Mouse (Mus musculus) adrenal gland (tissue): ENCODE results near the gene Cct5.

Source experiments
- intact Hi-C: fragments of 180-260 bp; cut with DNase I; formaldehyde crosslinking; loops from one replicate; pipeline ENCODE4 v1.15.1; 2025

Gene Cct5

DNA sequence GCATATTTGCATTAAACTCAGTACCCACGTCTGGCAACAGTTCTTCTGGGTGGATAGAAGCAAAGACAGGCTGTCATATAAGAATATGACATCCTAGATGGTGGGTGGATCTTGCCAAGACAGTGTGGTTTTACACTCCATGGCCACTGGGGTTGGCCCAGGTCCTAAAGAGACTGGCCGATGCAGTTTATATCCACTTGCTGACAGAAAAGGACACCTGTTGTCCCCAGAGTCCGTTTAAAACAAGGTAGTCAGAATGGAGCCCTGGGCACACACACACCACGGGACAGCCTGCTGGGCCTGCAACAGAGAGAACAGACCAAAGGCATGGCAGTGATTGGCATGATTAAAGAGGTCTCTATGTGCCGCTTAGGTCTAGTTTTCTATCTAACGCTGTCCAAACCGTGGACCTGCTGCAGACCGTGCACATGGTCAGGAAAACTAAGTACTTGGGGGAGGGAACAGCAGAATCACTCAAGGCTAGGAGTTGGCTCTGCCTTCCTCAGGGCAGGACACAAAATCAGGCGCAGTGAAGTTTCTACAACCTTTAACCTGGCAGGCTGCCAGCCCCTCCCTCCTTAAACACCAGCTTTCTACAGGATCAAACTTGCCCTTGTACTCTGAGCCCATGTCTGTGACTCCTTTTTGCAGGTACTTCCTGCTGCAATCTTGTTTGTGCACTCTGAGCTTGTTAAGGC is 32.1 kb downstream of the Cct5 start:
- intact Hi-C loops: loop anchor here (2.0 kb wide), 1 partner anchor 39 kb away; the partner anchor contains the start of gene March6

- intact Hi-C loops: loop anchor here (2.0 kb wide), 1 partner anchor 38 kb away; the partner anchor contains the start of gene March6
These were observed 33.0 kb downstream of the Cct5 start for GRCm38 (mm10) chr15:31568581-31568996.

- intact Hi-C loops: no loop called here
These were observed 34.2 kb downstream of the Cct5 start for GRCm38 (mm10) chr15:31567431-31567830.

DNA sequence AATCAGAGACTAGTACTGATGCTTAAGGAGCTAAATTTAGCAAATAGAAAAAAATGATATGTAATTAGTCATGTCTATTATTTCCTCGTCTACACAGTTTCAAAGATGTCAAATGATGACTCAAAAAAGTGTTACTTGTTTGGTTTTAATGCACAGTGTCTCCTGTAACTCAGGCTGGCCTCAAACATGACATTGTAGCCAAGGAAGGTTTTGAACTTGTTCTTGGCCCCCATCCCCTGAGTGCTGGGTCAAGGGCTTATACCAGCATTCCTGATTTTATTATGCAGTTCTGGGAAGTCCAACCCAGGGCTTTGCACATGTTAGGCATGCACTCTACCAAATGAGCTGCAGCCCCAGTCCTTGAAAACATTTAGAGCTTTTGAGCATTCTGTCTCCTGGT is 35.8 kb downstream of the Cct5 start:
- intact Hi-C loops: no loop called here

DNA sequence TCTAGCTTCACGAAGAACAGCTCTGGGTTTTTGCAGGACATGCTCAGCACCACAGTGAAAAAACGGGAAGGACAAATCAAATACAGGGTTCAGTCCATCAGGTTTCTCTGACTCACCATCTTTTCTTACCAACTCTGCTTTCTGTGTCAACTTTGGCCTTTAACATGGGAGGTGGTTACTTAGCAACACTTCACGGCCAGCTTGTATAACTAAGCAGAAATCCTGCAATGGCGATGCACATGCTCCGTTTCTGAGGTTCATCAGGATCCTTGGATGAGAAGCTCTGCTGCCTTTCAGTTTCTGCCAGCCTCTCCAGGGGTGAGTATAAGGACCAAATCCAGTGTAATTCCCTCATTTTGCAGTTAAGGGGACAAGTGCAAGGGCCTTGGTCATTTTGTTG is 36.4 kb downstream of the Cct5 start, which contains the start of gene Cmbl:
Gene Cmbl, plus strand, starts transcription at position 206 of the 400 bp plus-strand sequence.
- intact Hi-C loops: no loop called here

GRCm38 (mm10) chr15:31563577-31564546 is 37.7 kb downstream of the Cct5 start:
- intact Hi-C loops: no loop called here

DNA sequence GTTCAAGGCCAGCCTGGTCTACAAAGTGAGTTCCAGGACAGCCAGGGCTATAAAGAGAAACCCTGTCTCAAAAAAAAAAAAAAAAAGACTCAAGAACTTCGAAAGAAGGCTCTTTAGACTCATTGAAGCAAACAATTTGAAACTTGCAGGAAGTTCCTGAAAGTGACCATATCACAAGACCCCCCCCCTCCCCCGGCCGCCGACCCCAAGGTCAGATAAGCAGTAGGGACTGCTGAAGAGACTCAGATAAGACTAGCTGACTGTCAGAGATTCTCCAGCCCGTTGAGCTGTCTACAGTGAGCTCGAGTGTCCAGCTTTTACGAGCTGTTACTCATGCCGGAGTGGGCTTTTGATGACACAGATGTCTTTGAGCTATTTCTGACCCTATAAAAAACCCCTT is 38.8 kb downstream of the Cct5 start:
- intact Hi-C loops: no loop called here

- intact Hi-C loops: no loop called here
These were observed 39.6 kb downstream of the Cct5 start for GRCm38 (mm10) chr15:31561976-31562375.

- intact Hi-C loops: no loop called here
These were observed 40.2 kb downstream of the Cct5 start for GRCm38 (mm10) chr15:31561390-31561789.

GRCm38 (mm10) chr15:31554855-31555254 is 46.7 kb downstream of the Cct5 start:
- intact Hi-C loops: no loop called here

- intact Hi-C loops: no loop called here
These were observed 51.2 kb downstream of the Cct5 start for GRCm38 (mm10) chr15:31550381-31550780.

- intact Hi-C loops: no loop called here
These were observed 54.2 kb downstream of the Cct5 start for GRCm38 (mm10) chr15:31547421-31547820.

GRCm38 (mm10) chr15:31546291-31546690 is 55.3 kb downstream of the Cct5 start:
- intact Hi-C loops: no loop called here

- intact Hi-C loops: no loop called here
These were observed 56.5 kb downstream of the Cct5 start for GRCm38 (mm10) chr15:31545058-31545457.

- intact Hi-C loops: no loop called here
These were observed 58.4 kb downstream of the Cct5 start for GRCm38 (mm10) chr15:31543246-31543645.

GRCm38 (mm10) chr15:31542013-31542958 is 59.3 kb downstream of the Cct5 start:
- intact Hi-C loops: no loop called here
